Mouse (Mus musculus): ENCODE results near the gene Dhtkd1.

DNA sequence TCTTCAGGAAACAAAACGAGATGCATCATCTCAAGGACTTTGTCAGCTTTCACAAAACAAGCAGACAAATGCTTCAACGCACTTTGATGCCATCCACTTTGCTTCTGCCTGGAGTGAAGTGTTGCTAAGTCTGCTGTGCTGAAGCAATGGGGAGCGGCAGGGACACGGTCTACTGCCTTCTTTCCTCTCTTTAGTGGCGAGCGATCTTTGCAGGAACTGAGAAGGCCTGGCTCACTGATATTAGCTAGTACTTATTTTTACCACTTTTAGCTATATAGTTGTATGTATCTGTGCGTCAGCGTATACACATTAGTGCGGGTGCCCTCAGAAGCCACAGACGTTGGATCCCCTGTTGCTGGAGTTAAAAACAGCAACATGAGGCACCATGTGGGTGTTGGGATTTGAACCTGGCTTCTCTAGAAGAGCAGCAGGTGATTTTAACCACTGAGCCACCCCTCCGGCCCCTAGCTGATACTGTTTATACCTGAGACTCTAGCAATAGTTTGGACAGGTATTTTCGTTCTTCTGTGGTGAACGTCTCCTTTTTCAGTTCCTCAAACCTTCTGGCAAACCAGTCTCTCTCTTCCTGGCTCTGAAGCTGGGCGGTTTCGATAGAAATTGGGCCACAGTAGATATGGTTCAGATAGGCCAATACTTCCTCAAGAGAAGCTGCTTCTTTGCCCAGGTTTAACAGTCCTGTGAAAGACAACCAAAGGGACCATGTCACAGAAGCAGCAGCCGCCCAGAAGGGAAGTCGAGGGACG lies 12.1 kb downstream of the Dhtkd1 start:
- TF ChIP-seq CTCF (IDR thresholded peaks at IDR 0.05; ENCODE audit: insufficient read depth, low read length) (no peak), POLR2A (IDR thresholded peaks at IDR 0.05; ENCODE audit: borderline replicate concordance, extremely low read depth, low read depth, low read length) (no peak)
